Mouse (Mus musculus): ENCODE results near the gene Csrnp2. TPM values are rescaled to one million over a fixed set of nuclear protein-coding genes. Genes with fewer than 3 reads are reported as not detected.
A peak's percentile ranks its signal among the peaks of the same experiment; 100 is the strongest.

Gene Csrnp2
- polyA plus RNA-seq, 1 experiment, result 2.8 TPM

DNA sequence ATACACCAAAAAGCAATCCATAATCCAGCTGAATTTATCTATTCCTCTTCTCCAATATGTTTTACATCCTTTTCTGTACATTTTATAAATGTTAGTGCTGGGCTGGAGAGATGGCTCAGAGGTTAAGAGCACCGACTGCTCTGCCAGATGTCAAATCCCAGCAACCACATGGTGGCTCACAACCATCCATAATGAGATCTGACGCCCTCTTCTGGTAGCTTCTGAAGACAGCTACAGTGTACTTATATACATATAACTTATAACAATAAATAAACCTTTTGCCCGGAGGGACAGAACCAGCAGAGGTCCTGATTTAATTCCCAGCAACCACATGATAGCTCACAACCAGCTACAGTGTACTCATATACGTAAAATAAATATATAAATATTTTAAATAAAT lies 46.7 kb downstream of the Csrnp2 start:
- no peak for DNase-seq
- no peak overlapping the region for H3K4me3 ChIP-seq (replicated peaks; ENCODE audit: extremely low read depth, low read depth, low read length)
- TF ChIP-seq POLR2A (IDR thresholded peaks at IDR 0.05; ENCODE audit: borderline replicate concordance, extremely low read depth, low read depth, low read length) (no peak), CTCF (IDR thresholded peaks at IDR 0.05; ENCODE audit: insufficient read depth, low read length) (no peak)
- WGBS, result 77% methylated on average over 4 of the region's 4 CpGs
- H3K4me1 ChIP-seq (ENCODE audit: control insufficient read depth, insufficient read depth, low read length), result no peaks in the 10 kb centered on the region

GRCm38 (mm10) chr15:100446887-100447286 lies 48.4 kb downstream of the Csrnp2 start:
- H3K4me1 ChIP-seq (ENCODE audit: control insufficient read depth, insufficient read depth, low read length), result no peaks in the 10 kb centered on the region
- no peak for TF ChIP-seq POLR2A (IDR thresholded peaks at IDR 0.05; ENCODE audit: borderline replicate concordance, extremely low read depth, low read depth, low read length)
- TF ChIP-seq CTCF (IDR thresholded peaks at IDR 0.05; ENCODE audit: insufficient read depth, low read length), result no peak
- DNase-seq, result no peak
- no peak overlapping the region for H3K4me3 ChIP-seq (replicated peaks; ENCODE audit: extremely low read depth, low read depth, low read length)
- WGBS, result 67% methylated on average over 2 of the region's 2 CpGs

- TF ChIP-seq POLR2A (IDR thresholded peaks at IDR 0.05; ENCODE audit: borderline replicate concordance, extremely low read depth, low read depth, low read length) (peak; percentile 69; the same call in 1 of the 2 replicates), CTCF (IDR thresholded peaks at IDR 0.05; ENCODE audit: insufficient read depth, low read length) (no peak)
- WGBS, result 1% methylated on average over 21 of the region's 31 CpGs
- peak; percentile 72 for DNase-seq
- Histone ChIP-seq H3K4me1 (ENCODE audit: control insufficient read depth, insufficient read depth, low read length) (no peaks in the 10 kb centered on the region), H3K4me3 (replicated peaks; ENCODE audit: extremely low read depth, low read depth, low read length) (peak overlapping the region; percentile 64)
Observed at GRCm38 (mm10) chr15:100443126-100443922, 52.0 kb downstream of the Csrnp2 start.

GRCm38 (mm10) chr15:100436518-100436917 lies 58.8 kb downstream of the Csrnp2 start:
- no peak overlapping the region for H3K4me3 ChIP-seq (replicated peaks; ENCODE audit: extremely low read depth, low read depth, low read length)
- no peak for DNase-seq
- WGBS, result 52% methylated on average over 10 of the region's 10 CpGs
- TF ChIP-seq CTCF (IDR thresholded peaks at IDR 0.05; ENCODE audit: insufficient read depth, low read length), result no peak
- no peak for TF ChIP-seq POLR2A (IDR thresholded peaks at IDR 0.05; ENCODE audit: borderline replicate concordance, extremely low read depth, low read depth, low read length)
- H3K4me1 ChIP-seq (ENCODE audit: control insufficient read depth, insufficient read depth, low read length), result no peaks in the 10 kb centered on the region

DNA sequence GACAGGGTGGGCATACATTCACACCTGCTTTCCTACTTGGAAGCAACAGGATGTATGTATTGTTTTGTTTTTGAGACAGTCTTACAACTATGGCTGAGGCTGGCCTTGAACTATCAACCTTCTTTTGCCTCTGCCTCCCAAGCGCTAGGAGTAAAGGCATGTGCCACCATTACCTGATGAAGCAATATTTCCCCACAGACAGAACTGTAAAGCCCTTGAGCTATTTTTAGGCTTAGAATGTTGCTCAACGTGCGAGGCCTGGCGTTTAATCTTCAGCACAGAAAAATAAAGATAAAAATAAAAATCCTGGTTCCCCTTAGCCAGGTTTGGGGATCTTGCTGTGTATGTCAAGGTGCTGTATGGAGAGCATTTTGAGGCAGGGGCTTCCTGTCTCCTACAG lies 59.2 kb downstream of the Csrnp2 start:
- Histone ChIP-seq H3K4me1 (ENCODE audit: control insufficient read depth, insufficient read depth, low read length) (no peaks in the 10 kb centered on the region), H3K4me3 (replicated peaks; ENCODE audit: extremely low read depth, low read depth, low read length) (no peak overlapping the region)
- WGBS, result 39% methylated on average over 4 of the region's 4 CpGs
- DNase-seq, result no peak
- no peak for TF ChIP-seq POLR2A (IDR thresholded peaks at IDR 0.05; ENCODE audit: borderline replicate concordance, extremely low read depth, low read depth, low read length)
- no peak for TF ChIP-seq CTCF (IDR thresholded peaks at IDR 0.05; ENCODE audit: insufficient read depth, low read length)

GRCm38 (mm10) chr15:100433234-100433633 lies 62.1 kb downstream of the Csrnp2 start:
- WGBS, result 60% methylated on average over 4 of the region's 4 CpGs
- no peak for TF ChIP-seq POLR2A (IDR thresholded peaks at IDR 0.05; ENCODE audit: borderline replicate concordance, extremely low read depth, low read depth, low read length)
- no peak for TF ChIP-seq CTCF (IDR thresholded peaks at IDR 0.05; ENCODE audit: insufficient read depth, low read length)
- Histone ChIP-seq H3K4me3 (replicated peaks; ENCODE audit: extremely low read depth, low read depth, low read length) (no peak overlapping the region), H3K4me1 (ENCODE audit: control insufficient read depth, insufficient read depth, low read length) (no peaks in the 10 kb centered on the region)
- no peak for DNase-seq

DNA sequence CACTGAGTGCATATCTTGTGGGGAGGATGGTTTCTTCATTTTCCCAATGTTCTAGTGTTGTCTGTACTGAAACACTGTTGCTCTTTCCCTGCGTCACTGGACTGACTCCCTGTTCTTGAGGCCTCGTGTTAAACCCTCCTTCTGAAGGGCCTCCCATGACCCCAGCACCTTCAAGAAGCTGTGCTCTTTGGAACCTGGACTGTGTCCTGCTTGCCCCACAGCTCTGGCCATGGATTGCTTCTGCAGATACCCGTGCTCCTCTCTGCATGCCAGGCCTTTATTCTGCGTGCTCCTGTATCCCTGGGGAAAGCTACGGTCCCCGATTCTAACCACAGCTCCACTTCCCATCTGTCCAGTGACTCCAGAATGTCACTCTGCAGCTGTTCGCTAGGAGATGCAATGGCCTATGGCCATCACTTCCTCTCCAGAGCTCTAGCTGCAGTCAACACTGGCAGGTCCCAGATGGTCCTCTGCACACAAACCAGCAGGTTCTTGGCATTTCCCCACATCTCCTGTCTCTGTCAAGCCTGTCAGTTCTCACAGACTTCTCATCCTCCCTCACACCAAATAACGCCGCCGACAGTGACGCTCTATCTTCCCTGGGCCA lies 65.2 kb downstream of the Csrnp2 start:
- DNase-seq, result no peak
- Histone ChIP-seq H3K4me1 (ENCODE audit: control insufficient read depth, insufficient read depth, low read length) (no peaks in the 10 kb centered on the region), H3K4me3 (replicated peaks; ENCODE audit: extremely low read depth, low read depth, low read length) (no peak overlapping the region)
- TF ChIP-seq CTCF (IDR thresholded peaks at IDR 0.05; ENCODE audit: insufficient read depth, low read length), result no peak
- no peak for TF ChIP-seq POLR2A (IDR thresholded peaks at IDR 0.05; ENCODE audit: borderline replicate concordance, extremely low read depth, low read depth, low read length)
- 60% methylated on average over 11 of the region's 11 CpGs for WGBS

Other genes starting within 250 kb of the Csrnp2 start
- not detected in 2 replicates for gene Tmprss12, start 214.7 kb downstream of the Csrnp2 start, polyA plus RNA-seq (2012; rRNA removed)
- gene Mettl7a1, start 191.3 kb downstream of the Csrnp2 start, polyA plus RNA-seq (2012; rRNA removed), result 448 and 506 TPM in 2 replicates
- gene Mettl7a3, start 160.6 kb downstream of the Csrnp2 start, polyA plus RNA-seq (2012; rRNA removed), result 0.80 and 1.1 TPM in 2 replicates
- 0.11 TPM in 1 of 2 replicates, not detected in the other for gene Methig1, start 142.3 kb downstream of the Csrnp2 start, polyA plus RNA-seq (2012; rRNA removed)
- gene Mettl7a2, start 142.3 kb downstream of the Csrnp2 start, polyA plus RNA-seq (2012; rRNA removed), result 0.10 TPM in 1 of 2 replicates, not detected in the other
- not detected in 2 replicates for gene Higd1c, start 130.9 kb downstream of the Csrnp2 start, polyA plus RNA-seq (2012; rRNA removed)
- not detected in 2 replicates for gene Gm5475, start 73.3 kb downstream of the Csrnp2 start, polyA plus RNA-seq (2012; rRNA removed)
- gene Slc11a2, start 70.4 kb downstream of the Csrnp2 start, polyA plus RNA-seq (2012; rRNA removed), result 35.5 and 53.2 TPM in 2 replicates
- gene Letmd1, start 26.5 kb downstream of the Csrnp2 start, polyA plus RNA-seq (2012; rRNA removed), result 32.6 and 44.4 TPM in 2 replicates
- gene Tfcp2, start 56.5 kb upstream of the Csrnp2 start, polyA plus RNA-seq (2012; rRNA removed), result 7.7 and 8.2 TPM in 2 replicates
- gene Pou6f1, start 104.5 kb upstream of the Csrnp2 start, polyA plus RNA-seq (2012; rRNA removed), result 34.8 and 40.2 TPM in 2 replicates
- gene Dazap2, start 119.9 kb upstream of the Csrnp2 start, polyA plus RNA-seq (2012; rRNA removed), result 846 and 1,111 TPM in 2 replicates
- 102 and 115 TPM in 2 replicates for gene Smagp, start 141.5 kb upstream of the Csrnp2 start, polyA plus RNA-seq (2012; rRNA removed)
- gene Bin2, start 174.1 kb upstream of the Csrnp2 start, polyA plus RNA-seq (2012; rRNA removed), result 19.1 and 23.9 TPM in 2 replicates
- 4.7 and 17.3 TPM in 2 replicates for gene Cela1, start 192.4 kb upstream of the Csrnp2 start, polyA plus RNA-seq (2012; rRNA removed)
- gene Galnt6, start 233.9 kb upstream of the Csrnp2 start, polyA plus RNA-seq (2012; rRNA removed), result 3.8 and 4.0 TPM in 2 replicates